Mouse (Mus musculus): ENCODE results near the gene Kat7.

Kat7 gene

GRCm38 (mm10) chr11:95333209-95333608 is 23.2 kb upstream of the Kat7 start:
- DNase-seq (ENCODE audit: low spot score): no peak

GRCm38 (mm10) chr11:95330662-95331061 is 20.6 kb upstream of the Kat7 start:
- DNase-seq (ENCODE audit: low spot score): no peak

- DNase-seq (ENCODE audit: low spot score): no peak
Observed at GRCm38 (mm10) chr11:95328629-95329028, 18.6 kb upstream of the Kat7 start.

GRCm38 (mm10) chr11:95326243-95326642 is 16.2 kb upstream of the Kat7 start:
- DNase-seq (ENCODE audit: low spot score): no peak

- DNase-seq (ENCODE audit: low spot score): no peak
Observed at GRCm38 (mm10) chr11:95325832-95326231, 15.8 kb upstream of the Kat7 start.

- DNase-seq (ENCODE audit: low spot score): no peak
Observed at GRCm38 (mm10) chr11:95324181-95324580, 14.1 kb upstream of the Kat7 start.

- no peak for DNase-seq (ENCODE audit: low spot score)
Observed at GRCm38 (mm10) chr11:95320010-95320409, 10.0 kb upstream of the Kat7 start.

- no peak for DNase-seq (ENCODE audit: low spot score)
Observed at GRCm38 (mm10) chr11:95319506-95319905, 9.5 kb upstream of the Kat7 start.

- DNase-seq (ENCODE audit: low spot score): no peak
Observed at GRCm38 (mm10) chr11:95318116-95318515, 8.1 kb upstream of the Kat7 start.

- no peak for DNase-seq (ENCODE audit: low spot score)
Observed at GRCm38 (mm10) chr11:95315215-95315955, 5.3 kb upstream of the Kat7 start.

GRCm38 (mm10) chr11:95311425-95311807 is 1.4 kb upstream of the Kat7 start:
- DNase-seq (ENCODE audit: low spot score): no peak

GRCm38 (mm10) chr11:95310648-95311424 is 790 bp upstream of the Kat7 start:
- DNase-seq (ENCODE audit: low spot score): peak; percentile 32

GRCm38 (mm10) chr11:95309510-95310006 is 488 bp downstream of the Kat7 start:
- DNase-seq (ENCODE audit: low spot score): peak; percentile 97

GRCm38 (mm10) chr11:95307526-95307925 is 2.5 kb downstream of the Kat7 start:
- no peak for DNase-seq (ENCODE audit: low spot score)

GRCm38 (mm10) chr11:95305600-95305999 is 4.4 kb downstream of the Kat7 start:
- DNase-seq (ENCODE audit: low spot score): no peak

GRCm38 (mm10) chr11:95301772-95302171 is 8.3 kb downstream of the Kat7 start:
- no peak for DNase-seq (ENCODE audit: low spot score)

GRCm38 (mm10) chr11:95299886-95300285 is 10.2 kb downstream of the Kat7 start:
- no peak for DNase-seq (ENCODE audit: low spot score)

- no peak for DNase-seq (ENCODE audit: low spot score)
Observed at GRCm38 (mm10) chr11:95298146-95298545, 11.9 kb downstream of the Kat7 start.

GRCm38 (mm10) chr11:95295736-95296135 is 14.3 kb downstream of the Kat7 start:
- no peak for DNase-seq (ENCODE audit: low spot score)

- DNase-seq (ENCODE audit: low spot score): no peak
Observed at GRCm38 (mm10) chr11:95293017-95293624, 16.9 kb downstream of the Kat7 start.

- no peak for DNase-seq (ENCODE audit: low spot score)
Observed at GRCm38 (mm10) chr11:95291998-95292397, 18.0 kb downstream of the Kat7 start.

GRCm38 (mm10) chr11:95282331-95282730 is 27.7 kb downstream of the Kat7 start:
- no peak for DNase-seq (ENCODE audit: low spot score)

Measured in urinary bladder, postnatal 14 days (tissue).